Mouse (Mus musculus) myocyte (in vitro differentiated cells): ENCODE results near the gene Opn3. TPM values are rescaled to one million over a fixed set of nuclear protein-coding genes. Genes with fewer than 3 reads are reported as not detected.

ENCODE experiments used
- H3K27me3 ChIP-seq: one replicate; pipeline ENCODE4 v1.6.1; 2011; ENCODE audit not compliant: control insufficient read depth, insufficient read depth, insufficient read length
- H3K36me3 ChIP-seq: one replicate; pipeline ENCODE4 v1.6.1; 2011; ENCODE audit not compliant: control insufficient read depth, insufficient read depth
- H3K4me2 ChIP-seq: one replicate; pipeline ENCODE4 v1.6.1; 2011; ENCODE audit warnings: low read depth, control low read depth
- H3K4me3 ChIP-seq: one replicate; pipeline ENCODE4 v1.5.1; 2011; ENCODE audit warnings: mild to moderate bottlenecking, control low read depth, moderate library complexity
- H3K79me2 ChIP-seq: one replicate; pipeline ENCODE4 v1.6.1; 2011; ENCODE audit not compliant: control insufficient read depth, insufficient read depth
- H3ac ChIP-seq: one replicate; pipeline ENCODE4 v1.6.1; 2011; ENCODE audit not compliant: control insufficient read depth, insufficient read length
- CEBPB ChIP-seq: IDR thresholded peaks from 2 replicates; pipeline ENCODE4 v1.6.1; 2011; ENCODE audit warnings: mild to moderate bottlenecking, moderate library complexity; ENCODE audit not compliant: poor library complexity, insufficient read depth, severe bottlenecking
- E2F4 ChIP-seq: IDR thresholded peaks from one replicate; pipeline ENCODE4 v1.6.1; 2011; ENCODE audit warnings: mild to moderate bottlenecking, control low read depth, moderate library complexity; ENCODE audit not compliant: insufficient read depth
- MAX ChIP-seq: IDR thresholded peaks from one replicate; pipeline ENCODE4 v1.6.1; 2011; ENCODE audit warnings: low read depth, mild to moderate bottlenecking, control low read depth
- MYOD1 ChIP-seq, 3 experiments: IDR thresholded peaks; one replicate each; pipeline ENCODE4 v1.6.1; 2011; ENCODE audit warnings: control low read depth in 2 of 3, low read depth in 2 of 3, mild to moderate bottlenecking in 2 of 3, moderate library complexity in 1 of 3; ENCODE audit not compliant: insufficient read length in 2 of 3, control insufficient read depth in 1 of 3
- MYOG ChIP-seq, 3 experiments: IDR thresholded peaks; one replicate each; pipeline ENCODE4 v1.6.1; 2011; ENCODE audit warnings: control low read depth in 2 of 3, low read depth in 2 of 3, mild to moderate bottlenecking in 2 of 3; ENCODE audit not compliant: insufficient read length in 2 of 3, control insufficient read depth in 1 of 3, insufficient read depth in 1 of 3
- POLR2A ChIP-seq: IDR thresholded peaks from one replicate; pipeline ENCODE4 v1.6.1; 2011; ENCODE audit warnings: low read depth, mild to moderate bottlenecking, control low read depth, moderate library complexity; ENCODE audit not compliant: insufficient read length
- POLR2AphosphoS2 ChIP-seq: IDR thresholded peaks from one replicate; pipeline ENCODE4 v1.6.1; 2011; ENCODE audit warnings: low read depth, control low read depth; ENCODE audit not compliant: insufficient read length
- REST ChIP-seq: IDR thresholded peaks from one replicate; pipeline ENCODE4 v1.6.1; 2011; ENCODE audit warnings: mild to moderate bottlenecking, control low read depth, moderate library complexity; ENCODE audit not compliant: insufficient read depth, insufficient read length
- SRF ChIP-seq: IDR thresholded peaks from one replicate; pipeline ENCODE4 v1.6.1; 2011; ENCODE audit warnings: low read depth; ENCODE audit not compliant: control insufficient read depth, insufficient read length
- TCF12 ChIP-seq: IDR thresholded peaks from one replicate; pipeline ENCODE4 v1.6.1; 2011; ENCODE audit warnings: mild to moderate bottlenecking, control low read depth; ENCODE audit not compliant: poor library complexity, insufficient read depth, severe bottlenecking
- TCF3 ChIP-seq: IDR thresholded peaks from one replicate; pipeline ENCODE4 v1.6.1; 2011; ENCODE audit warnings: low read depth, control low read depth; ENCODE audit not compliant: insufficient read length
- USF1 ChIP-seq: IDR thresholded peaks from one replicate; pipeline ENCODE4 v1.6.1; 2011; ENCODE audit warnings: low read depth, mild to moderate bottlenecking, control low read depth, moderate library complexity
- polyA plus RNA-seq: library from polyadenylated mRNA; unstranded; fragments of >200 nt; fragmentation: generic; extraction: Trizol; gene quantifications from one replicate; pipeline ENCODE4 v1.2.1, GENCODE M21; 2012; ENCODE audit warnings: missing spikeins

Gene Opn3
- polyA plus RNA-seq, 1 experiment = 4.8 TPM

DNA sequence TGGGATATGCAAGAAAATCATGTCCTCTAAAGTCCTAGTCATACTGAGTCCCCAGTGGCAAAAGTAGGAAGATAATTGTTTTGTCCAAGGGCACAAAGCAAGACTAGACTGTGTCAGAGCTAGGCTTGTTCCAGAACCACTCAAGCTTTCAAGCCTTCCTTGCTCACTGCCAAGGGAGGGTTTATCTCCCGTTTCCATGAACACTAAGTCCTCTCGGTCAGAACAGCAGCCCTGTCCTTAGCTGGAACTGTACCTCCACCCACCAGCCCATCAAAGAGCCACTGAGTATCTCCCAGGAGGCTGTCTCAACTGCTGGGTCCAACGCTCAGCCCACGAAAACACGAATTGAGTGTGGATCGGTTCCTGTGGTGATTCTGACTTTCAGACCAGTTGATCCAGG, 17.5 kb downstream of the Opn3 start:
- Histone ChIP-seq H3K79me2 (no peaks in the 10 kb centered on the region), H3K4me3 (no peak overlapping the region), H3ac (no peak overlapping the region), H3K36me3 (peaks cover 5% of the 10 kb centered on the region), H3K27me3 (no peaks in the 10 kb centered on the region), H3K4me2 (no peak overlapping the region)
- TF ChIP-seq POLR2A (no peak), REST (no peak), E2F4 (no peak), TCF12 (no peak), TCF3 (no peak), POLR2AphosphoS2 (no peak), CEBPB (no peak), MAX (no peak), MYOG (IDR thresholded peaks at IDR 0.05; ENCODE audit: control insufficient read depth in 1 of 3, insufficient read depth in 1 of 3, insufficient read length in 2 of 3, low read depth in 2 of 3) (no peak)

DNA sequence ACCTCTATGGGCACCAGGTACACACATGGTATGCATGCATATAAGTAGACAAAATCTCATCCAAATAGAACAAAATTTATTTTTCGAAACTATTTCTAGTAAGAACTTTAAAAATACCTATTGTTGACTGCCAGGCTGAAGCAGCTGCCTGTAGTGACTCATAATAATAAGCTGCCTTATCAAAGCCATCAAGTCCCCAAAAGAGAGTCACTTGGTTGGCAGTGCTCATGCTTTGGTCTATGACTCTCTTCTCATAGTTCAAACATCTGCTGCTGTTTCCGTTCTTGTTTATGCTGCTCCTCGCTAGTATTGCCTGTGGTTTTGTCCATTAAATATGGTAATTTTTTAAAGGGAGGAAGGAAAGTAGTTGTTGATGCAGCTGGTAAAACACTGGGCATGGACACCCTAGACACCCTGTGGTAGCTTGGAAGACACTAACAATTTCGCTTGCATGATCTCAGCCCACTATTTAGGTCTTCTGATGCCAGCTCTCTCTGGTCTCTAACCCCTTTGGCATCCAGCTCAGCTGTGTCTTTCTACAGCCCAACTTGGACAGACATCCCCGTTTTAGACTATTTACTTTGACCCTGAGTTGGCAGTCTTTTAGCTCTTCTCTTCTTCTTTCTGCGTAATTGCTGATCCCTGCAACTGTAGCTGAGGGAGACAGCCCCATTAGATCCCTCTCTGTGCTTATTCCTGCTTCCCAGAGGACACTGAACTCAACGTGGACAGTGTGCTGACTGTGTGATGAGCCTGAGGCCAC, 18.8 kb downstream of the Opn3 start:
- Histone ChIP-seq H3K4me2 (peak overlapping the region; percentile 38), H3K36me3 (peaks cover 5% of the 10 kb centered on the region), H3K79me2 (no peaks in the 10 kb centered on the region), H3K4me3 (no peak overlapping the region), H3K27me3 (no peaks in the 10 kb centered on the region), H3ac (no peak overlapping the region)
- TF ChIP-seq TCF12 (peak; percentile 0), POLR2A (no peak), REST (no peak), MYOD1 (IDR thresholded peaks at IDR 0.05; ENCODE audit: control insufficient read depth in 1 of 3, insufficient read length in 2 of 3, low read depth in 2 of 3) (peak in 2 of 3 experiments; percentile 5 to 84), E2F4 (no peak), MYOG (IDR thresholded peaks at IDR 0.05; ENCODE audit: control insufficient read depth in 1 of 3, insufficient read depth in 1 of 3, insufficient read length in 2 of 3, low read depth in 2 of 3) (peak in 1 of 3 experiments; percentile 20), TCF3 (no peak), MAX (no peak), POLR2AphosphoS2 (no peak), CEBPB (no peak), SRF (no peak), USF1 (no peak)

DNA sequence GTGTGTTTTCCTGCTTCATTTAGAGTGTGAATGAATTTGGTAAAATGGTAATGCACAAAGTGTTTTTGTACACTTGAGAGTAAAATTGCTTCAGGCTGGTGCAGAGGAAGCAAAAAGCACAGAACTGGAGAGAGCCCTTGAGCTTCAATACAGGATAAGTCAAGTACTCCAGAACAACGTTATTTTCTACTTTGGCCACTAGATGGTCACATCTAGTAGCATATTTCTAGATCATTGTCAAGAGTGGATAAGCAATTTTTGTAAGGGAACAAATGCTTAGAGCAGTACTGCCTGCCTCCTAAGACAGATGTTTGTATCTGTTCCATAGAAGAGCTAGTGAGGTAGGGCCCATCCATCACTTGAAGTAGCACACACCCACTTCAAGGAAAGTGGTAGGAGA, 20.9 kb downstream of the Opn3 start:
- H3K36me3 ChIP-seq = no peaks in the 10 kb centered on the region
- no peaks in the 10 kb centered on the region for H3K79me2 ChIP-seq
- no peak overlapping the region for H3ac ChIP-seq
- H3K27me3 ChIP-seq = no peaks in the 10 kb centered on the region
- no peak overlapping the region for H3K4me2 ChIP-seq
- TF ChIP-seq USF1 (no peak), POLR2A (no peak), MAX (no peak), TCF3 (no peak), MYOG (IDR thresholded peaks at IDR 0.05; ENCODE audit: control insufficient read depth in 1 of 3, insufficient read depth in 1 of 3, insufficient read length in 2 of 3, low read depth in 2 of 3) (no peak), E2F4 (no peak), SRF (no peak), REST (no peak), TCF12 (no peak), POLR2AphosphoS2 (no peak), CEBPB (no peak), MYOD1 (IDR thresholded peaks at IDR 0.05; ENCODE audit: control insufficient read depth in 1 of 3, insufficient read length in 2 of 3, low read depth in 2 of 3) (no peak)
- no peak overlapping the region for H3K4me3 ChIP-seq

DNA sequence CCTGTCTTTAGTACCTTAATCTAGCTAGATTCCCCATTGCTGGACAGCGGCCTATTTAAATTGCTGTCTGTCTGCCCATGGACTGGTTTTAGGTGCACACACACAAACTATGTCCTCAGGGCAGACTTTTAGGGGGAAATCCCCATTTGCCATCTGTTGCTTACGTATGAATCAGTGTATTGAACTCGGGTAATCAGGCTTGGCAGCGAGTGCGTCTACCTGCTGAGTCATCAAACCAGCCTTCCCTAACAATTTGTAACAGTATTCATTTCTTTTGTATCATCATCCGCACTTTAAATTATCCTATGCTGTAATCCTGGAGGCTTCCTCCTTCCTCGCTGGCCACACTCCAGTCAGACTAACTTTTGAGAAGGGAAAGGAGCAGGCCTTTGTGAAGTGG, 22.5 kb downstream of the Opn3 start:
- Histone ChIP-seq H3K79me2 (no peaks in the 10 kb centered on the region), H3K4me2 (no peak overlapping the region), H3K4me3 (no peak overlapping the region), H3K27me3 (no peaks in the 10 kb centered on the region), H3K36me3 (no peaks in the 10 kb centered on the region), H3ac (no peak overlapping the region)
- no peak for TF ChIP-seq MYOG (IDR thresholded peaks at IDR 0.05; ENCODE audit: control insufficient read depth in 1 of 3, insufficient read depth in 1 of 3, insufficient read length in 2 of 3, low read depth in 2 of 3)
- peak in 1 of 3 experiments; percentile 28 for TF ChIP-seq MYOD1 (IDR thresholded peaks at IDR 0.05; ENCODE audit: control insufficient read depth in 1 of 3, insufficient read length in 2 of 3, low read depth in 2 of 3)

DNA sequence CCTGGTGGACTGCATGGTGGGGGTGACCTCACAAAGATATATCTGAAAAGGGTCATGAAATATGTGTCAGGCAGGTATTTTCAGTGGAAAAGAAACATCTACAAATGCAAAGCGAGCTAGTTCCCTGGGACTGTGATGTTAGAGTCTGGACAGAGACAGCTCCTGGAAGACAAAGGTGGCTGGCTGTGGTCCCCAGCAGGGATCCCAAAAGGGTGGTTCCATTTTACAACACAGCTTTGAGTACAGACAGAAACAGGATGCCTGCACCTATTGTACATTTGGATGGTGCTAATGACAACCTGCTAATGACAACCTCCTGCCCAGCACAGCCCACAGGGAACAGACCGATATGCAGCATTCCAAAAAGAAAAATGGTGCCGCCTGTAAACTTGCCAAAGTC, 23.1 kb downstream of the Opn3 start:
- H3K4me3 ChIP-seq = no peak overlapping the region
- no peak overlapping the region for H3ac ChIP-seq
- H3K79me2 ChIP-seq = no peaks in the 10 kb centered on the region
- no peaks in the 10 kb centered on the region for H3K36me3 ChIP-seq
- no peak overlapping the region for H3K4me2 ChIP-seq
- TF ChIP-seq SRF = no peak
- TF ChIP-seq POLR2A = no peak
- TF ChIP-seq TCF3 = no peak
- no peak for TF ChIP-seq POLR2AphosphoS2
- no peak for TF ChIP-seq USF1
- no peak for TF ChIP-seq E2F4
- no peak for TF ChIP-seq MYOD1 (IDR thresholded peaks at IDR 0.05; ENCODE audit: control insufficient read depth in 1 of 3, insufficient read length in 2 of 3, low read depth in 2 of 3)
- no peak for TF ChIP-seq TCF12
- no peak for TF ChIP-seq MYOG (IDR thresholded peaks at IDR 0.05; ENCODE audit: control insufficient read depth in 1 of 3, insufficient read depth in 1 of 3, insufficient read length in 2 of 3, low read depth in 2 of 3)
- no peak for TF ChIP-seq REST
- TF ChIP-seq CEBPB = no peak
- no peak for TF ChIP-seq MAX
- H3K27me3 ChIP-seq = no peaks in the 10 kb centered on the region
